Mouse (Mus musculus): ENCODE results near the gene Nfic. TPM values are rescaled to one million over a fixed set of nuclear protein-coding genes. Genes with fewer than 3 reads are reported as not detected.

The Nfic gene
- polyA plus RNA-seq, 1 experiment from 2014 or later = 19.8 TPM

DNA sequence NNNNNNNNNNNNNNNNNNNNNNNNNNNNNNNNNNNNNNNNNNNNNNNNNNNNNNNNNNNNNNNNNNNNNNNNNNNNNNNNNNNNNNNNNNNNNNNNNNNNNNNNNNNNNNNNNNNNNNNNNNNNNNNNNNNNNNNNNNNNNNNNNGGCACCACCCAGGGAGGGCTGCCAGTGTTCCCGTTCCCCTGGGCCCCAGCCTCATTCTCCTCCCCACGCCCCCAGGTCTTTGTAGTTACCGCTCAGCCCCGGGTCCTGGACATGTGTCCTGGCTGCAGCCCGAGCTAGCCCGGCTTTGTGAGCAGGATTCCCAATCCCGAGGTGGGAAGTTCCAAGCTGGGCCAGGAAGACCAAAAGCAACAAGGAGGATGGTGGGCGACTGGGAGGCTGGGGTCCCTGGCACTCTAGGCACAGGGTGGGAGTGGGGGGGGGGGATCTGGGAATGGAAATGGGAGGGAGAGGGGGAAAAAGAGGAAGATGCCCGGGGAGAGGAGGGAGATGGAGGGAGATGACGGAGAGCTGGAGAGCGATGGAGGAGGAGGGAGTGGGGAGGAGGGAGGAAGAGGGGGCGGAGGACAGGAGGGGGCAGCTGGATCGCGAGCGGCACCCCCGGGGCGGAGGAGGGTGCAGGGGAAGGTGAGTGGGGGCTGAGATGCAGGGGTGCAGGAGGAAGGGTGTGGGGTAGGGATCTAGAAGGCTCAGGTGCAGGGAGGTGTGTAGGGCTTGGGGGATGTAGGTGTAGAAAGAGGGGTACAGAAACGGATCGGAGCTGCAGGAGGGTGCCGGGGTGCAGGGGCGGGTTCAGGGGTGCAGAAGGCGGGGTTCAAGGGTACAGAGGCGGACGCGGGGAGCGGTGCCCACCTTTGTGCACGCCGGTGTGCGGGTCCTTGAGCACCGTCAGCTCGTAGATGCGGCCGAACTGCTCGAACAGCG, 26.4 kb upstream of the Nfic start:
- Histone ChIP-seq H3K36me3 (peaks cover 13% of the 10 kb centered on the region), H3K9me3 (replicated peaks) (no peaks in the 10 kb centered on the region), H3K4me1 (peaks cover 16% of the 10 kb centered on the region), H3K27me3 (ENCODE audit: low read depth, poor library complexity, severe bottlenecking) (peaks cover 59% of the 10 kb centered on the region), H3K27ac (peak overlapping the region; percentile 25; the same call in 1 of the 2 replicates), H3K4me3 (peak overlapping the region; percentile 51)
- WGBS = 5% methylated on average over 31 of the region's 35 CpGs
- DNase-seq (ENCODE audit: low spot score) = no peak

DNA sequence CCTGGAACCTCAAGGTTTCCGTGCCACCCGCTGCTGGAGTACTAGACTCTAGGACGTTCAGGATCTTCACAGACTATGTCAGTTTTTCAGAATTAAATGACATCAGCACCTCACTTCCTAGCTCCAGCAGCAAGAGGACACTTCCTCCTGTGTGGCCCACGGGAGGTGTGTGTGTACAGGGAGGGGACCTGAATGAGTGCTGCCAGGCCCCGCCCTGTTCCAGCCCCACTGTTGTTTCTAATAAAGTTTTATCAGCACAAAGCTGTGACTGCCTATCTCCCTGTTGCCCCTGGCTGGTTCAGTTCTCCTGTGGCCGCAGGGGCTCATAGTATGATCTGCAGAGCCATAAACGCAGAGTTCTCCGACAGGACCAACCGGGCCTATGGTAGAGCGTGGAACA, 19.0 kb upstream of the Nfic start:
- no peak overlapping the region for H3K4me3 ChIP-seq
- no peak for DNase-seq (ENCODE audit: low spot score)
- no peak overlapping the region for H3K27ac ChIP-seq
- H3K9me3 ChIP-seq (replicated peaks) = no peaks in the 10 kb centered on the region
- peaks cover 95% of the 10 kb centered on the region for H3K27me3 ChIP-seq (ENCODE audit: low read depth, poor library complexity, severe bottlenecking)
- H3K4me1 ChIP-seq = peaks cover 30% of the 10 kb centered on the region
- H3K36me3 ChIP-seq = no peaks in the 10 kb centered on the region
- WGBS = 83% methylated on average over 10 of the region's 10 CpGs

DNA sequence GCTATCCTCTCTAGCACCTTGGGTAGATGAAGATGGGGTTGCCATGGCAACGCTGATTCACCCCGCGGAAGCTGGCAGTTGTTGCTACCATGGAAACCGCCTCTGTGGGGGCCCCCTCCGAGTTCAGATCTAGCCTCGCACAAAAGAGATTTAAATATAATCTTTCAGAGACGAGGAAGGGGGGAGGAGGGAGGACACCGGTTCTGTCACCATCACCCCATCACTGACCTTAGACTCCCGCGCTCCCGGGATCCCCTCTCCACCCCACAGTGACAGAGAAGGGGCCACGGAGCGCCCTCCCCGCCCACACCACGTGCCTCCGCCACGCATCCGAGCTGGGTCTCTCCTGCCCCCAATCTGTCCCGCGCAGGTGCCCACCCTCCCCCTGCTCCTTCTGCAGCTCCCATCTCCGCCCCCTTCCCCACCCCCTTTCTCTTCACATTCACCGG, 17.6 kb upstream of the Nfic start:
- no peak for DNase-seq (ENCODE audit: low spot score)
- WGBS = 2% methylated on average over 22 of the region's 22 CpGs
- H3K36me3 ChIP-seq = no peaks in the 10 kb centered on the region
- no peaks in the 10 kb centered on the region for H3K9me3 ChIP-seq (replicated peaks)
- peak overlapping the region; percentile 23 for H3K4me3 ChIP-seq
- H3K27me3 ChIP-seq (ENCODE audit: low read depth, poor library complexity, severe bottlenecking) = peaks cover 98% of the 10 kb centered on the region
- no peak overlapping the region for H3K27ac ChIP-seq
- H3K4me1 ChIP-seq = peaks cover 30% of the 10 kb centered on the region

DNA sequence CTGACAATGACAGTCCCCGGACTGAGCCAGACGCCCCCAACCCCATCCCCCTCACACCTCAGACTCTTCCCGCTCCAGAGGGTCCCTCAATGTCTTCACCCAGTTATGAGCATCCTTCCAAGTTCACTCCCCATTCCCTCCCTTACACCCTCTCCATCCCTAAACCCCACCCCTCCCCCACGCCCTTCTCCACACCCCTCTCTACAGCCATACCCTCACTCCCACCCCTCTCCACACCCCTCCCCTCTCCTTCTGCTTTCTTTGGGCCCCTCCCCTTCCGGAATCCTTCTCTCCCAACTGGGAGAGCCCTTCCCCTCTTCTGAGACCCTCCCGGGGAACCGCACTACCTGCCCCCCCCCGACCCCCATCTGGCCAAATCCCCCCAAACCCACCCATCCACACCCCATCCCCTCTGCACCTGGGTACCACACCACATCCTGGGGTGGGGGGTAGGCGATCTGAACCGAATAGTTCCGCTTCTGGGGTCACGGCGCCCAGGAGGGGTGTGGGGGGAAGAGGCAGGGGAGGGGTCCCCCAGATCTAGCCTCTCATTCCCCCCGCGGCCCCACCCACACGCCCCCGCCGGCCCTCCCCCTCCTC, 17.1 kb upstream of the Nfic start:
- H3K9me3 ChIP-seq (replicated peaks) = no peaks in the 10 kb centered on the region
- WGBS = 4% methylated on average over 17 of the region's 18 CpGs
- no peak overlapping the region for H3K27ac ChIP-seq
- H3K4me3 ChIP-seq = peak overlapping the region; percentile 23
- H3K4me1 ChIP-seq = peaks cover 30% of the 10 kb centered on the region
- H3K36me3 ChIP-seq = no peaks in the 10 kb centered on the region
- no peak for DNase-seq (ENCODE audit: low spot score)
- H3K27me3 ChIP-seq (ENCODE audit: low read depth, poor library complexity, severe bottlenecking) = peaks cover 98% of the 10 kb centered on the region

DNA sequence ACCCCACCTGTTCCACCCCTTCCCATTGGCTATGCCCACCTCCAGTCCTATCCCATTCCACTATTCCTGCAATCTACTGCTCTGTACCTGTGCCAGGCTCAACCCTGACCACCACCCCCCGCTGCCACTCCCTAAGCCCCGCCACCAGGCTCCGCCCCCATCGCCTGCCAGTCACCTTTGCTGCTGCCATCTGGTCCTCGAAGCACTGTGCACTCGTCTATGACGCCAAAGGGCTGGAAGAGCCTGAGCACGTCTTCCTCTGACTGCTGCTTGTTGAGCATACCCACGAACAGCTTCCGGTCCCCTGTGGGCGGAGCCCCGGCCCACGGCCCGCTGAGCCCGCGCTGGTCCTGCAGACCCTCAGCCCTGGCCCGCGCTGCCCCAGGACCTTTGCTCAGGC, 15.0 kb upstream of the Nfic start:
- 55% methylated on average over 18 of the region's 18 CpGs for WGBS
- Histone ChIP-seq H3K27ac (no peak overlapping the region), H3K36me3 (no peaks in the 10 kb centered on the region), H3K4me1 (peaks cover 25% of the 10 kb centered on the region), H3K4me3 (no peak overlapping the region), H3K9me3 (replicated peaks) (no peaks in the 10 kb centered on the region), H3K27me3 (ENCODE audit: low read depth, poor library complexity, severe bottlenecking) (peaks cover 98% of the 10 kb centered on the region)
- no peak for DNase-seq (ENCODE audit: low spot score)

DNA sequence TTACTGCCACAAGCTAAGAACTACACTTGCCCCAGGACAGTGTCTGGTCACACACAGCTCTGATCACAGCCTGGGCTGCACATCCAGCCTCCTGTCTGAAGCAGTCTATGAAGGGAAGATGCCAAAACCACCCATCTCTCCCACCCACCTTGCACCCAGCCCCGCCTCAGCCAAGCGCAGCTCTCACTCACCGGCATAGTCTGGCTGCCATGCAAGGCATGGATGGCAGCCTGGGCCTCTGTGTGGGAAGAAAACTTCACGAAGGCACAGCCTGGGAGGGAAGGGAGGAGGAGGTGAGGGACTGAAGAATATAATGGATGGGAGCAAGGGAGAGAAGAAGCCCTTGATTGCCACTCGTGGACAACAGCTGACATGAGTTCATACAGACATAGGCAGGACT, 13.8 kb upstream of the Nfic start:
- H3K4me1 ChIP-seq = peaks cover 37% of the 10 kb centered on the region
- no peak overlapping the region for H3K27ac ChIP-seq
- no peak for DNase-seq (ENCODE audit: low spot score)
- 76% methylated on average over 5 of the region's 5 CpGs for WGBS
- no peaks in the 10 kb centered on the region for H3K9me3 ChIP-seq (replicated peaks)
- no peaks in the 10 kb centered on the region for H3K36me3 ChIP-seq
- peaks cover 98% of the 10 kb centered on the region for H3K27me3 ChIP-seq (ENCODE audit: low read depth, poor library complexity, severe bottlenecking)
- no peak overlapping the region for H3K4me3 ChIP-seq

DNA sequence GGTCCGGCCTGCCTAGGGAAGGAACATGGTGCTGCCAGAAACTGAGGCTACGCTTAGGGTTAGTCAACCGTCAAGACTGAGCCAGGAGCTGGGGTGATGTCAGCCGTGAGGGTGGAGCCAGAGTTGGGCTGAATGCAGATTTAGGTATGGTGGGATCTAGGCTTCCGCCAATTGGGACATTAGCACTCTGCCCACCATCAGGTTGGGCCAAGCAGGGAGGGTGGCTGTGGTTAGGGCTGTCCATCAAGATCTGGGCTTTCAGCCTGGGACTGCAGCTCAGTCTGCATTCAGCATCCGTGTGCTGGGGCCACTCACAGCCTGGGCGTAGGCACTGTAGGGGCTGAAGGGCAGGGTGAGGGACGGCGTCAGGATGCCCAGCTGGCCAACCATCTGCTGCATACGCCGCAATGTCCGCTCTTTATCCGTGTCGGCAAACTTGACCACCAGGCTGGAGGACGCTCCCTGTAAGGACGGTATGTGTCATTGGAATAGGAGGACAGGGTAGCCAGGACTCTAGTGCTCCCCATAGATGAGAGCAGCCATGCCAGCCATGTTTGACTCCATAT, 12.3 kb upstream of the Nfic start:
- Histone ChIP-seq H3K36me3 (no peaks in the 10 kb centered on the region), H3K9me3 (replicated peaks) (no peaks in the 10 kb centered on the region), H3K4me1 (peaks cover 36% of the 10 kb centered on the region), H3K27ac (no peak overlapping the region), H3K27me3 (ENCODE audit: low read depth, poor library complexity, severe bottlenecking) (peaks cover 98% of the 10 kb centered on the region), H3K4me3 (no peak overlapping the region)
- DNase-seq (ENCODE audit: low spot score) = no peak
- 86% methylated on average over 16 of the region's 16 CpGs for WGBS

DNA sequence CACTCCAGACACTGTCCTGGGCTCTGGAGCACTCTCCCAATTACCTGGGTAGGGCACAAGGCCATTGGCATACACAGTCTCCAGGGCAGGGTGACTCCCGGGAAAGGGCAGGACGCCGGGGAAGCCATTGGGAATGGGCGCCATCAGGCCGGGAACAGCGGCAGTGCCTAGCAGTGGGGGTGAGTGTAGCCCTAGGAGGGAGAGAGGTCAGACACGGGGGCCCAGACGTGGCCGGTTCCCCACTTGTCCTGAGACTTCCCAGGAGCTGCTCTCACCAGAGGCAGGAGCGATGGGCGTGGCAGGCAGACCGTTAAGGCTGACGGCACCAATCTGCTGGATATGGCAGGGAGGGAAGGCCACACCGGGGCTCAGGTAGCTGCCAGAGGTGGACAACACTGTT, 11.4 kb upstream of the Nfic start:
- H3K27ac ChIP-seq = no peak overlapping the region
- H3K27me3 ChIP-seq (ENCODE audit: low read depth, poor library complexity, severe bottlenecking) = peaks cover 98% of the 10 kb centered on the region
- no peaks in the 10 kb centered on the region for H3K36me3 ChIP-seq
- no peaks in the 10 kb centered on the region for H3K9me3 ChIP-seq (replicated peaks)
- 58% methylated on average over 14 of the region's 14 CpGs for WGBS
- H3K4me1 ChIP-seq = peaks cover 36% of the 10 kb centered on the region
- no peak overlapping the region for H3K4me3 ChIP-seq
- DNase-seq (ENCODE audit: low spot score) = no peak

DNA sequence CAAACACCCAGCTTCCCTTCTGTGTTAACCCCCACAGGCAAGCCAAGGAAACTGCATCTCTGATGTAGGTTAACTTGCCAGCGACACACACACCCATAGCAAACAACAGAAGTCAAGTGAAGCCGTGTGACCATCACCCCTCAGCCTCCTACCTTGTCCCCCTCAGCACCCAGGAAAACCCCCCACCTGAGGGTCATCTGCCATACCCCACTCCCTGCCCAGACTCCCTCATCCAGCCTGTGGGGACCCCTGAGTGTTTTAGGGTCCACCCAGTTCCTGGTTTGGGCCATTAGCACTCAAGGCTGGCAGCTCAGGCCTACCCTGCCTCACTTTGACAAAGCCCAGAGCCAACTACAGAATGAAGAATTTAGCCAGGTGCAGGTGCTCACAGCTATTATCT, 10.6 kb upstream of the Nfic start:
- WGBS = 81% methylated on average over 2 of the region's 2 CpGs
- H3K27ac ChIP-seq = no peak overlapping the region
- no peaks in the 10 kb centered on the region for H3K36me3 ChIP-seq
- DNase-seq (ENCODE audit: low spot score) = no peak
- H3K27me3 ChIP-seq (ENCODE audit: low read depth, poor library complexity, severe bottlenecking) = peaks cover 98% of the 10 kb centered on the region
- H3K4me1 ChIP-seq = peaks cover 34% of the 10 kb centered on the region
- no peak overlapping the region for H3K4me3 ChIP-seq
- H3K9me3 ChIP-seq (replicated peaks) = no peaks in the 10 kb centered on the region

DNA sequence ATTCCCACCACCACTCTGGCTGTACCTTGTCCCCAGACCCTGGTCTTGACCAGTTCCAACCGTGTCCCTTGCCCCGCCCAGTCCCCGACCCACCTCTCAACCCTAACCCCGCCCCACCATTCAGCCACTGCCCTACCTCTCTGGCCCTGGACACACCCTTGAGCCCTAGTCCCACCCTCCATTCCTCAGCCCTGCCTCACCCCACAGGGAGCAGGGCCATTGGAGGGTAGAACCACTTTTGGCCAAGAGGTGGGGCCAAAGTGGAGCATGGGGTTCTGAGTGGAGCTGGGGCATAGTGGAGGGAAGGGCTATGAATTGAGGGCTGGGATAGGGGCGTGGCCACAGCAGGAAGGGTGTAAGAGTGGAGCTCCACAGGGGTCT, 9.8 kb upstream of the Nfic start:
- Histone ChIP-seq H3K36me3 (no peaks in the 10 kb centered on the region), H3K27ac (no peak overlapping the region), H3K27me3 (ENCODE audit: low read depth, poor library complexity, severe bottlenecking) (peaks cover 98% of the 10 kb centered on the region), H3K9me3 (replicated peaks) (no peaks in the 10 kb centered on the region), H3K4me1 (peaks cover 35% of the 10 kb centered on the region), H3K4me3 (no peak overlapping the region)
- 4% methylated on average over 5 of the region's 5 CpGs for WGBS
- DNase-seq (ENCODE audit: low spot score) = peak; percentile 31

DNA sequence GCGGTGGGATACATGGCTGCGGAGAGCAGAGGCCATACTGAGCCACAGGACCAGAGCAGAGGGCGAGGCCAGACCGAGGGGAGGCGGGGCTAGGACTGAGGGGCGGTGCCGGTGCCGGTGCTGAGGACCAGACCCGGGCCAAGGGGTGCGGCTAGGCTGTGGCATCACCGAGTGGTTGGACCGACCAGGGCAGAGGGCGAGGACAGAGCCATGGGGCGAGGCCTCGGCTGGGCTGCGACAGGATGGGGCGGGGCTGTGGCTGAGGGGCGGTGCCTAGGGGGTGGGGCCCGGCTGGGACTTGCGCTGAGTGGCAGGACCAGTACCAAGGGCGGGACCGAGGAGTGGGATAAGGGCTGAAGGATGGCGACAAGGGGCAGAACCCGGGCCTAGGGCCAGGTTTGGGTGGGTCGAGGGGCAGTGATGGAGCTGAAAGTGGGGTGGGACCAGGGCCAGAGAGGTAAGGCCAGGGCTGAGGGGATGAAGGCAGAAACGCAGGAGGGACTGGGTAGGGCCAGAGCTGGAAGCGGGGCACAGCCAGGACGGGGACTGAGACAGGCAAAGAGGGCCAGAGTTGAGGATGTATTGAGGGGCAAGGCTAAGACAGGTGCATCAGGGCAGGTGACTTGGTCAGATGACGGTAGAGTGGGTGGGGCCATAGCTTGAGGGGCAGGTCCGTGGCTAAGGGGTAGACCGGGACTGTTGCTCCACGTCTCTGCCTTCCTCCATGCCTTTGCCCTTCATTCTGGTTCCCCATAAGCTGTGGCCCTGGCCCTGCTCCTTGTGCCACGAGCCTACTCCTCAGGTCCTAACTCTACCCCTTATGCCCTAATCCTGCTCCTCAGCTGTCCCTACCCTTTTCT, 9.2 kb upstream of the Nfic start:
- peak overlapping the region; percentile 56; the same call in 1 of the 2 replicates for H3K27ac ChIP-seq
- peaks cover 98% of the 10 kb centered on the region for H3K27me3 ChIP-seq (ENCODE audit: low read depth, poor library complexity, severe bottlenecking)
- H3K36me3 ChIP-seq = no peaks in the 10 kb centered on the region
- H3K9me3 ChIP-seq (replicated peaks) = no peaks in the 10 kb centered on the region
- WGBS = 3% methylated on average over 33 of the region's 33 CpGs
- DNase-seq (ENCODE audit: low spot score) = peak; percentile 85
- H3K4me3 ChIP-seq = peak overlapping the region; percentile 49
- H3K4me1 ChIP-seq = peaks cover 37% of the 10 kb centered on the region

DNA sequence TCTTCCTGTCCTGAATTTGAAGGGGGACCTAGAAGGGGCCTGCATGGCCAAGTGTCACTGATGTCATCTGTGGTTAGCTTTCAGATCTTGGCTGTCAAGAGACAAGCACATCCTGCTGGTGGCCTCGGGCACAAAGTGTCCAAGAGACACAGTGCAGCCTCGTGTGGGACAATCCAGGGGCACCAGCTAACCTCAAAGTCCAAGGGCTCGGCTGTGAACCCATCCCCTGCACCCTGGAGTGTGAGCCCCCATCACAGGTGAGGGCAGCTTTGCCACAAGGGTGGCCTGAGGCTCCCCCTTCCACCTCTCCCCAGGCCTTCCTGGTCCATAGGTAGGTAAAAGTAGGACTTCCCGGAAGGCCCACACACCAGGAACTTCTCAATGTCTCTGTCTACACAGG, 8.1 kb upstream of the Nfic start:
- peaks cover 100% of the 10 kb centered on the region for H3K27me3 ChIP-seq (ENCODE audit: low read depth, poor library complexity, severe bottlenecking)
- 74% methylated on average over 4 of the region's 4 CpGs for WGBS
- no peak overlapping the region for H3K27ac ChIP-seq
- H3K36me3 ChIP-seq = no peaks in the 10 kb centered on the region
- no peaks in the 10 kb centered on the region for H3K9me3 ChIP-seq (replicated peaks)
- H3K4me1 ChIP-seq = peaks cover 37% of the 10 kb centered on the region
- peak overlapping the region; percentile 49; the same call in 1 of the 2 replicates for H3K4me3 ChIP-seq
- peak; percentile 31 for DNase-seq (ENCODE audit: low spot score)
